Mouse (Mus musculus): ENCODE results near the gene Igsf21. TPM values are rescaled to one million over a fixed set of nuclear protein-coding genes. Genes with fewer than 3 reads are reported as not detected.

Igsf21 gene
- polyA plus RNA-seq, 1 experiment from 2014 or later, result 2.8 TPM

DNA sequence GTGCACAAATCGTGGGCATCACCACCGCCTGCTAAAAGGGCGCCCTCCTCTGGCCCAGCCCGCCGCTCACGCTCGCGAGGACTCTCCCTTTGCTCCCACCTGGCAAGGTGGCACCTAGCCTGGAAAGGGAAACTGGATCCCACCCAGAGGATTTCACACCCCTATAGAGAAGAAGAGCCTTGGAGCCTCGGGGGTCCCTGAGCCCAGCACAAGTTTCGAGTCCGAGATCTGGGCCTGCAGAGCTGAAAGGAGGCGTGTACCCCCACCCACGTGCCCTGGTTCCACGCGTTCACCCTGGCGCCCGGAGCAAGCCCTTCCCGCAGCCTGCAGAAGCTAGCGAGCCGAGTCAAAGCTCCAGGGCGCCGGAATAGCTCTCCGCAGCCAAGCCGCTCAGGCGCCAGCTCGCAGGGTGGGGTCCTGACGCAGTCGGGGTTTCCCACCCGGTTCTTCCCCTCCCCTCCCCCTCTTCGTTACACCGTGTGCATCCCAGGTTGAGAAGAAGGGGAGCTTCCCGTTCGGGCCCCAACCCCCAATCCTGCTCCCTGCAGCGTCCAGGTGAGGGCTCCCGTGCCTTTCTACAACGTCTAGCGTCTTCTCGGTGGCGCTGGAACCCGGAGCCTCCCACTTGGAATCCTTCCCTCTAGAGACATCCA, 2.3 kb downstream of the Igsf21 start:
- Histone ChIP-seq H3K9ac (ENCODE audit: low read depth, low read length) (no peak overlapping the region), H3K9me3 (ENCODE audit: control insufficient read depth, low read length) (no peaks in the 10 kb centered on the region), H3K4me1 (ENCODE audit: control insufficient read depth, insufficient read depth, low read length) (no peaks in the 10 kb centered on the region), H3K4me3 (ENCODE audit: low read depth, low read length) (peak overlapping the region; percentile 14; the same call in 1 of the 2 replicates), H3K36me3 (ENCODE audit: control insufficient read depth, insufficient read depth, low read length) (no peaks in the 10 kb centered on the region), H3K27ac (replicated peaks; ENCODE audit: low read depth, low read length) (no peak overlapping the region), H3K27me3 (replicated peaks; ENCODE audit: control insufficient read depth, insufficient read depth, low read length) (peaks cover 79% of the 10 kb centered on the region), H3K4me2 (ENCODE audit: low read depth, low read length) (peak overlapping the region; percentile 32)
- DNase-seq (ENCODE audit: low spot score) (no peak), ATAC-seq (ENCODE audit: low read depth) (no peak)
- WGBS, result 3% methylated on average over 27 of the region's 40 CpGs

- no peaks in the 10 kb centered on the region for H3K9me3 ChIP-seq (ENCODE audit: control insufficient read depth, low read length)
- 10% methylated on average over 16 of the region's 16 CpGs for WGBS
- ATAC-seq (ENCODE audit: low read depth) (no peak), DNase-seq (ENCODE audit: low spot score) (no peak)
- H3K4me3 ChIP-seq (ENCODE audit: low read depth, low read length), result no peak overlapping the region
- no peaks in the 10 kb centered on the region for H3K4me1 ChIP-seq (ENCODE audit: control insufficient read depth, insufficient read depth, low read length)
- H3K4me2 ChIP-seq (ENCODE audit: low read depth, low read length), result no peak overlapping the region
- no peaks in the 10 kb centered on the region for H3K36me3 ChIP-seq (ENCODE audit: control insufficient read depth, insufficient read depth, low read length)
- no peak overlapping the region for H3K9ac ChIP-seq (ENCODE audit: low read depth, low read length)
- H3K27me3 ChIP-seq (replicated peaks; ENCODE audit: control insufficient read depth, insufficient read depth, low read length), result peaks cover 69% of the 10 kb centered on the region
- no peak overlapping the region for H3K27ac ChIP-seq (replicated peaks; ENCODE audit: low read depth, low read length)
Observed at GRCm38 (mm10) chr4:140243231-140243630, 3.4 kb downstream of the Igsf21 start.

DNA sequence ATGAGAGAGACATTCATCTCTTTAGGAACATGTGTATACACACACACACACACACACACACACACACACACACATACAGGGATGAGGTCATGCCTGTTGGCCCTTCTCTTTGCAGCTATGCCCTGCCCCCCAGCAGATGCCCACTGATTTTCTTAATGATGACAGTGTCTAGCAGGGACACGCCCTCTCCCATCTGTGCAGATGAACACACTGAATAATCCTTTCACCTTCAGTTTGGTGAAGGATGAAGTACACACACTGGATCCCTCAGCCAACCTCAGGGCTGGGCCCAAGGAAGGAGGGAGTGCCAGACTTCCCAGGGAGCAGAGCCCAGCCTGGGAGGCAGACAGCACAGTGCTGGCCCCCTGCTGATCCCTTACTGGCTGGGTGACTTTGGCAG, 4.3 kb downstream of the Igsf21 start:
- H3K36me3 ChIP-seq (ENCODE audit: control insufficient read depth, insufficient read depth, low read length), result no peaks in the 10 kb centered on the region
- DNase-seq (ENCODE audit: low spot score) (peak; percentile 32), ATAC-seq (ENCODE audit: low read depth) (no peak)
- H3K4me1 ChIP-seq (ENCODE audit: control insufficient read depth, insufficient read depth, low read length), result no peaks in the 10 kb centered on the region
- no peak overlapping the region for H3K4me3 ChIP-seq (ENCODE audit: low read depth, low read length)
- no peak overlapping the region for H3K4me2 ChIP-seq (ENCODE audit: low read depth, low read length)
- no peak overlapping the region for H3K27ac ChIP-seq (replicated peaks; ENCODE audit: low read depth, low read length)
- 60% methylated on average over 1 of the region's 1 CpGs for WGBS
- peaks cover 59% of the 10 kb centered on the region for H3K27me3 ChIP-seq (replicated peaks; ENCODE audit: control insufficient read depth, insufficient read depth, low read length)
- no peaks in the 10 kb centered on the region for H3K9me3 ChIP-seq (ENCODE audit: control insufficient read depth, low read length)
- H3K9ac ChIP-seq (ENCODE audit: low read depth, low read length), result no peak overlapping the region

DNA sequence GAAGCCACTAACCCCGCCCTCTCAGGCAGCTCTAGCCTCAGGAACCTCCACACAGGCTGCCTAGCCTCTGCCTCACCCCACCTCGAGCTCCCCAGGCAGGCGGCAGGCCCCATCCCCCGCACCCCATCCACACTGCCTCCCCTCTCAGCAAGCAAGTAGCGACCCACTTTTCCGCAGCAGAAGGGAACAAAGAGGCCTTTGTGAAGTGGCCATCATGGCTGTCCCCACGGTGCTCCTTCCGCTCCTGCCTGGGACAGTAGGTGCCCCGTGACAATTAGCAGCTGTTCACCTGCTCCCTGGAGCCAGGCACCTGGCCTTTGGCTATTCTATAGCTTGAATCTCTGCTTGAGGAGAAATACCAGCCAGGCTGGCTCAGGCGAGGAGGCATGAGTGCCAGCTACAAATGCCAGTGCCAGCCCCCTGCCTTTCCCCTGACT, 9.3 kb downstream of the Igsf21 start:
- peak; percentile 17 for DNase-seq (ENCODE audit: low spot score)
- no peak overlapping the region for H3K9ac ChIP-seq (ENCODE audit: low read depth, low read length)
- H3K36me3 ChIP-seq (ENCODE audit: control insufficient read depth, insufficient read depth, low read length), result no peaks in the 10 kb centered on the region
- no peak overlapping the region for H3K4me3 ChIP-seq (ENCODE audit: low read depth, low read length)
- no peak overlapping the region for H3K4me2 ChIP-seq (ENCODE audit: low read depth, low read length)
- H3K9me3 ChIP-seq (ENCODE audit: control insufficient read depth, low read length), result no peaks in the 10 kb centered on the region
- ATAC-seq (ENCODE audit: low read depth), result peak; percentile 30; the same call in 1 of the 2 replicates
- WGBS, result 11% methylated on average over 9 of the region's 10 CpGs
- H3K27me3 ChIP-seq (replicated peaks; ENCODE audit: control insufficient read depth, insufficient read depth, low read length), result peaks cover 10% of the 10 kb centered on the region
- H3K27ac ChIP-seq (replicated peaks; ENCODE audit: low read depth, low read length), result no peak overlapping the region
- no peaks in the 10 kb centered on the region for H3K4me1 ChIP-seq (ENCODE audit: control insufficient read depth, insufficient read depth, low read length)

- no peak overlapping the region for H3K4me2 ChIP-seq (ENCODE audit: low read depth, low read length)
- no peak overlapping the region for H3K9ac ChIP-seq (ENCODE audit: low read depth, low read length)
- H3K4me3 ChIP-seq (ENCODE audit: low read depth, low read length), result no peak overlapping the region
- no peaks in the 10 kb centered on the region for H3K9me3 ChIP-seq (ENCODE audit: control insufficient read depth, low read length)
- ATAC-seq (ENCODE audit: low read depth) (no peak), DNase-seq (ENCODE audit: low spot score) (no peak)
- no peaks in the 10 kb centered on the region for H3K4me1 ChIP-seq (ENCODE audit: control insufficient read depth, insufficient read depth, low read length)
- H3K27ac ChIP-seq (replicated peaks; ENCODE audit: low read depth, low read length), result no peak overlapping the region
- 62% methylated on average over 9 of the region's 9 CpGs for WGBS
- no peaks in the 10 kb centered on the region for H3K27me3 ChIP-seq (replicated peaks; ENCODE audit: control insufficient read depth, insufficient read depth, low read length)
- no peaks in the 10 kb centered on the region for H3K36me3 ChIP-seq (ENCODE audit: control insufficient read depth, insufficient read depth, low read length)
Observed at GRCm38 (mm10) chr4:140235361-140236153, 11.0 kb downstream of the Igsf21 start.

GRCm38 (mm10) chr4:140234412-140235205, 12.0 kb downstream of the Igsf21 start:
- Histone ChIP-seq H3K36me3 (ENCODE audit: control insufficient read depth, insufficient read depth, low read length) (no peaks in the 10 kb centered on the region), H3K9ac (ENCODE audit: low read depth, low read length) (no peak overlapping the region), H3K4me1 (ENCODE audit: control insufficient read depth, insufficient read depth, low read length) (no peaks in the 10 kb centered on the region), H3K4me2 (ENCODE audit: low read depth, low read length) (no peak overlapping the region), H3K27me3 (replicated peaks; ENCODE audit: control insufficient read depth, insufficient read depth, low read length) (no peaks in the 10 kb centered on the region), H3K9me3 (ENCODE audit: control insufficient read depth, low read length) (no peaks in the 10 kb centered on the region), H3K4me3 (ENCODE audit: low read depth, low read length) (no peak overlapping the region), H3K27ac (replicated peaks; ENCODE audit: low read depth, low read length) (no peak overlapping the region)
- no peak for DNase-seq (ENCODE audit: low spot score)
- ATAC-seq (ENCODE audit: low read depth), result no peak
- 77% methylated on average over 18 of the region's 18 CpGs for WGBS

DNA sequence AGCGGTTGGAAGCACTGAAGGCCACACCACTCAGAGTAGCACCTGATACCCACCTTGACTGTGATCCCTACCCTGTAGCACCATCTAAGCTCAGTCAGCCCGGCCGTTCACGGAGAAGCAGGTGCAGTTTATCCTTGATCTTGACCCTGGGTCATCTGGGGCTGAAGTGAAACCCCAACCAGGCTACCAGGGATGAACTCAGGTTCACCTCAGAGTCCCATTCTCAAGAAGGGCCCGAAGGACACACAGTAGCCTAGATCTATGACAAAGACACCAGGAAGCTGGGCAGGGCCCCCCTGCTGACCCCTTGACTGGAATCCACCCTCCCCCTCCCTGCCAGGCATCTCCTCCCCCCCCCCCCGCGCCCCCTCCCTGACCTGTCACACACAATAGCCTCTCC, 18.7 kb downstream of the Igsf21 start:
- no peak overlapping the region for H3K4me2 ChIP-seq (ENCODE audit: low read depth, low read length)
- no peak overlapping the region for H3K9ac ChIP-seq (ENCODE audit: low read depth, low read length)
- no peaks in the 10 kb centered on the region for H3K4me1 ChIP-seq (ENCODE audit: control insufficient read depth, insufficient read depth, low read length)
- H3K9me3 ChIP-seq (ENCODE audit: control insufficient read depth, low read length), result no peaks in the 10 kb centered on the region
- DNase-seq (ENCODE audit: low spot score), result no peak
- H3K4me3 ChIP-seq (ENCODE audit: low read depth, low read length), result no peak overlapping the region
- WGBS, result 31% methylated on average over 4 of the region's 7 CpGs
- no peak for ATAC-seq (ENCODE audit: low read depth)
- no peak overlapping the region for H3K27ac ChIP-seq (replicated peaks; ENCODE audit: low read depth, low read length)
- no peaks in the 10 kb centered on the region for H3K36me3 ChIP-seq (ENCODE audit: control insufficient read depth, insufficient read depth, low read length)
- H3K27me3 ChIP-seq (replicated peaks; ENCODE audit: control insufficient read depth, insufficient read depth, low read length), result no peaks in the 10 kb centered on the region; the same call in 1 of the 2 replicates

DNA sequence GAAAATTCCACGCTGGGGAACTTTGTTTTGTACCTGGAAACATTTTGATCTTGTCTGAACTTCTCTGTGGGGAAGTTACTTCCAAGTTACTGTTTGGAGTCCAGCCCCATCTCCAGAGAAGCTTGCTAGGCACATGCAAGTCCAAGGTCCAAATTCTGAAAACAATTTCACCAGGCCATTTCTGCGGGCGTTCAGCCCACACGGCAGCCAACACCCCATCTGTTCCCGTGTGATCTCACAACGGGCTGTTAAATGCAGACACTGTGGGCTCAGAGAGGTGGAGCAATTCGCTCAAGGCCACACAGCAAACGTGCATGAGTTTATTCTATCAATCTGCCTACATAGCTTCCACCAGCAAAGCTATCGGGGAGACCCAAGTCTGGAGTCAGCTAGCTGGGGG, 21.4 kb downstream of the Igsf21 start:
- DNase-seq (ENCODE audit: low spot score) (no peak), ATAC-seq (ENCODE audit: low read depth) (no peak)
- 74% methylated on average over 9 of the region's 9 CpGs for WGBS
- no peak overlapping the region for H3K4me3 ChIP-seq (ENCODE audit: low read depth, low read length)
- H3K9me3 ChIP-seq (ENCODE audit: control insufficient read depth, low read length), result no peaks in the 10 kb centered on the region
- H3K27ac ChIP-seq (replicated peaks; ENCODE audit: low read depth, low read length), result no peak overlapping the region
- H3K4me1 ChIP-seq (ENCODE audit: control insufficient read depth, insufficient read depth, low read length), result no peaks in the 10 kb centered on the region
- no peak overlapping the region for H3K9ac ChIP-seq (ENCODE audit: low read depth, low read length)
- H3K4me2 ChIP-seq (ENCODE audit: low read depth, low read length), result no peak overlapping the region
- H3K27me3 ChIP-seq (replicated peaks; ENCODE audit: control insufficient read depth, insufficient read depth, low read length), result no peaks in the 10 kb centered on the region; the same call in 1 of the 2 replicates
- no peaks in the 10 kb centered on the region for H3K36me3 ChIP-seq (ENCODE audit: control insufficient read depth, insufficient read depth, low read length)
